Mouse (Mus musculus) liver, embryonic 16.5 days (tissue): ENCODE results near the gene Gm13275. TPM values are rescaled to one million over a fixed set of nuclear protein-coding genes. Genes with fewer than 3 reads are reported as not detected.
"Not testable (repeated sequence)": the region's sequence is repeated elsewhere in the genome, so short reads cannot be mapped to it uniquely, and the experiment has no call there.

ENCODE experiments used
- ATAC-seq: fragments of 200-750 bp; cut with Nextera tagmentation; 2 replicates; pipeline ENCODE4 v1.8.0; 2017; ENCODE audit warnings: low read depth, mild to moderate bottlenecking, moderate number of reproducible peaks, moderate library complexity
- H3K27ac ChIP-seq: fragments of 300-500 bp; sonication (generic); 2 replicates; pipeline ENCODE4 v1.5.1; 2014; ENCODE audit warnings: mild to moderate bottlenecking, low read length
- H3K27me3 ChIP-seq: fragments of 300-500 bp; sonication (generic); 2 replicates; pipeline ENCODE4 v1.6.1; 2014; ENCODE audit warnings: low read depth, low read length, mixed read lengths; ENCODE audit not compliant: control insufficient read depth, insufficient read depth
- H3K36me3 ChIP-seq: fragments of 300-500 bp; sonication (generic); 2 replicates; pipeline ENCODE4 v1.6.1; 2014; ENCODE audit warnings: mild to moderate bottlenecking; ENCODE audit not compliant: control insufficient read depth, insufficient read depth
- H3K4me1 ChIP-seq: fragments of 300-500 bp; sonication (generic); 2 replicates; pipeline ENCODE4 v1.6.1; 2014; ENCODE audit warnings: low read depth, low read length, mixed read lengths; ENCODE audit not compliant: control insufficient read depth
- H3K4me2 ChIP-seq: fragments of 300-500 bp; sonication (generic); 2 replicates; pipeline ENCODE4 v1.6.1; 2014; ENCODE audit warnings: low read depth, low read length, mixed read lengths
- H3K4me3 ChIP-seq: fragments of 300-500 bp; sonication (generic); 2 replicates; pipeline ENCODE4 v1.5.1; 2014; ENCODE audit warnings: low read depth, mild to moderate bottlenecking, low read length
- H3K9ac ChIP-seq: fragments of 300-500 bp; sonication (generic); 2 replicates; pipeline ENCODE4 v1.6.1; 2014; ENCODE audit warnings: low read depth, low read length
- H3K9me3 ChIP-seq: fragments of 300-500 bp; sonication (generic); replicated peaks from 2 replicates; pipeline ENCODE4 v1.6.1; 2016; ENCODE audit warnings: low read length; ENCODE audit not compliant: control insufficient read depth
- WGBS: fragments of 180-500 bp; shearing (Covaris S2); extraction: QIAGEN DNeasy Blood & Tissue Kit; methylation state at CpG from one replicate; pipeline ENCODE4 v1.1.7; 2014; ENCODE audit not compliant: insufficient replicate concordance; 5-methylcytosine and 5-hydroxymethylcytosine counted together
- polyA plus RNA-seq: library from polyadenylated mRNA; unstranded; fragments of >200 nt; fragmentation: Nextera tagmentation; extraction: Ambion mirVana; gene quantifications from 2 replicates; pipeline ENCODE4 v1.2.1, GENCODE M21; 2015

Gm13275 gene
- polyA plus RNA-seq, 1 experiment from 2014 or later: not detected

GRCm38 (mm10) chr4:88785409-88785808 is 8.9 kb upstream of the Gm13275 start, which contains the start of gene Gm13276:
TSS of gene Gm13276 (plus strand) at chr4:88785709.
- not testable (repeated sequence) for H3K27ac ChIP-seq, ATAC-seq, H3K9ac ChIP-seq, H3K4me2 ChIP-seq, H3K4me1 ChIP-seq, H3K4me3 ChIP-seq, H3K9me3 ChIP-seq, H3K27me3 ChIP-seq, H3K36me3 ChIP-seq
- no CpG with 5 or more reads among the region's 27 CpGs for WGBS

- H3K36me3 ChIP-seq, ATAC-seq, H3K9ac ChIP-seq, H3K4me2 ChIP-seq, H3K27ac ChIP-seq, H3K9me3 ChIP-seq, H3K27me3 ChIP-seq, H3K4me3 ChIP-seq, H3K4me1 ChIP-seq: not testable (repeated sequence)
- 0% methylated on average over 1 of the region's 28 CpGs for WGBS
These were observed 5.9 kb upstream of the Gm13275 start, which contains the start of gene Gm13277 for GRCm38 (mm10) chr4:88788402-88788801. TSS of gene Gm13277 (plus strand) at chr4:88788632.

DNA sequence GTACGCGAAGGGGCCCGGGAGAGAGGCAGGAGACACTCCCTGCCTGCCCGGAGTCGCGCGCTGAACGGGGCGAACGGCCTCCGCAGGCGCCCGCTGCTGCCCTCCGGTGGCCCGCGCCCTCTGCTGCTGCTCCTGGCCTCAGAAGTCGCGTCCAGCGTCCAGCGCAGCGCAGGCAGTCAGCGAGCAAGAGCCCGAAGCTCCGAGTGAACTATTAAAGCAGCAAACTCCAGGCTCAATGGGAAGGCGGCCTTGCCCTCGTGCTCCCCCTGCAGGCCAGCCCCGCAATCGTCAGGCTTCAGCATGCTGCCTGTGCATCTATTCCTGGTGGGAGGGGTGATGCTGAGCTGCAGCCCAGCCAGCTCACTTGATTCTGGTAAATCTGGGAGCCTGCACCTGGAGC is 3.0 kb upstream of the Gm13275 start, which contains the start of gene Gm13278:
TSS of gene Gm13278 (plus strand) at position 301 of the 400 bp plus-strand sequence.
- not testable (repeated sequence) for H3K4me3 ChIP-seq, ATAC-seq, H3K4me2 ChIP-seq

GRCm38 (mm10) chr4:88797097-88797496 is 2.8 kb downstream of the Gm13275 start, which contains the start of gene Gm13279:
TSS of gene Gm13279 (plus strand) at chr4:88797397.
- H3K36me3 ChIP-seq, H3K4me3 ChIP-seq, H3K27me3 ChIP-seq, H3K4me2 ChIP-seq, ATAC-seq, H3K9ac ChIP-seq, H3K27ac ChIP-seq, H3K4me1 ChIP-seq, H3K9me3 ChIP-seq: not testable (repeated sequence)
- no CpG with 5 or more reads among the region's 28 CpGs for WGBS

More for the DNA sequence above, 3.0 kb upstream of the Gm13275 start, which contains the start of gene Gm13278:
- not testable (repeated sequence) for H3K27me3 ChIP-seq, H3K27ac ChIP-seq, H3K36me3 ChIP-seq, H3K9ac ChIP-seq, H3K4me1 ChIP-seq, H3K9me3 ChIP-seq
- WGBS: no CpG with 5 or more reads among the region's 28 CpGs

GRCm38 (mm10) chr4:88799365-88799764 is 5.1 kb downstream of the Gm13275 start, which contains the start of gene Gm13285:
TSS of gene Gm13285 (plus strand) at chr4:88799665.
- H3K9me3 ChIP-seq, H3K9ac ChIP-seq, H3K27ac ChIP-seq, H3K27me3 ChIP-seq, H3K4me1 ChIP-seq, ATAC-seq, H3K4me2 ChIP-seq, H3K4me3 ChIP-seq, H3K36me3 ChIP-seq: not testable (repeated sequence)
- 20% methylated on average over 1 of the region's 7 CpGs for WGBS

DNA sequence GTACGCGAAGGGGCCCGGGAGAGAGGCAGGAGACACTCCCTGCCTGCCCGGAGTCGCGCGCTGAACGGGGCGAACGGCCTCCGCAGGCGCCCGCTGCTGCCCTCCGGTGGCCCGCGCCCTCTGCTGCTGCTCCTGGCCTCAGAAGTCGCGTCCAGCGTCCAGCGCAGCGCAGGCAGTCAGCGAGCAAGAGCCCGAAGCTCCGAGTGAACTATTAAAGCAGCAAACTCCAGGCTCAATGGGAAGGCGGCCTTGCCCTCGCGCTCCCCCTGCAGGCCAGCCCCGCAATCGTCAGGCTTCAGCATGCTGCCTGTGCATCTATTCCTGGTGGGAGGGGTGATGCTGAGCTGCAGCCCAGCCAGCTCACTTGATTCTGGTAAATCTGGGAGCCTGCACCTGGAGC is 8.7 kb downstream of the Gm13275 start, which contains the start of gene Gm13287:
TSS of gene Gm13287 (plus strand) at position 301 of the 400 bp plus-strand sequence.
- H3K27ac ChIP-seq, ATAC-seq, H3K27me3 ChIP-seq, H3K4me3 ChIP-seq, H3K36me3 ChIP-seq, H3K4me1 ChIP-seq, H3K9ac ChIP-seq, H3K9me3 ChIP-seq: not testable (repeated sequence)
- WGBS: no CpG with 5 or more reads among the region's 29 CpGs
- peak within 1 kb of the TSS; percentile 27; the same call in 1 of the 2 replicates for H3K4me2 ChIP-seq

- not testable (repeated sequence) for H3K4me3 ChIP-seq, H3K27me3 ChIP-seq, H3K4me1 ChIP-seq, H3K36me3 ChIP-seq, H3K4me2 ChIP-seq, H3K27ac ChIP-seq, H3K9me3 ChIP-seq, H3K9ac ChIP-seq, ATAC-seq
- WGBS: no CpG with 5 or more reads among the region's 8 CpGs
These were observed 10.9 kb downstream of the Gm13275 start, which contains the start of gene Gm13288 for GRCm38 (mm10) chr4:88805231-88805630. TSS of gene Gm13288 (plus strand) at chr4:88805531.

DNA sequence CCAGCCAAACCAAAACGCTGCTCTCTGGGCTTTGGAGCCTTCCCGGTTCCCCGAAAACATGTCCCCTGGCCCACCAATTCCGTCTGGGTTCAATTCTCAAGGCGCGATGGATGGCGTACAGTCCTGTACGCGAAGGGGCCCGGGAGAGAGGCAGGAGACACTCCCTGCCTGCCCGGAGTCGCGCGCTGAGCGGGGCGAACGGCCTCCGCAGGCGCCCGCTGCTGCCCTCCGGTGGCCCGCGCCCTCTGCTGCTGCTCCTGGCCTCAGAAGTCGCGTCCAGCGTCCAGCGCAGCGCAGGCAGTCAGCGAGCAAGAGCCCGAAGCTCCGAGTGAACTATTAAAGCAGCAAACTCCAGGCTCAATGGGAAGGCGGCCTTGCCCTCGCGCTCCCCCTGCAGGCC is 11.5 kb downstream of the Gm13275 start:
- H3K9me3 ChIP-seq, H3K9ac ChIP-seq, H3K27ac ChIP-seq, H3K4me1 ChIP-seq, H3K27me3 ChIP-seq, H3K36me3 ChIP-seq, H3K4me3 ChIP-seq, ATAC-seq, H3K4me2 ChIP-seq: not testable (repeated sequence)
- 0% methylated on average over 8 of the region's 34 CpGs for WGBS

GRCm38 (mm10) chr4:88815928-88816327 is 21.6 kb downstream of the Gm13275 start, which contains the start of gene Ifna7:
TSS of gene Ifna7 (plus strand) at chr4:88816228.
- H3K4me3 ChIP-seq: no peak within 1 kb of the TSS
- WGBS: 30% methylated on average over 3 of the region's 3 CpGs
- ATAC-seq: no peak
- H3K27me3 ChIP-seq: no peaks in the 10 kb centered on the region
- no peaks in the 10 kb centered on the region for H3K4me1 ChIP-seq
- no peaks in the 10 kb centered on the region for H3K36me3 ChIP-seq
- H3K4me2 ChIP-seq: no peak within 1 kb of the TSS
- no peak within 1 kb of the TSS for H3K9ac ChIP-seq
- no peaks in the 10 kb centered on the region for H3K9me3 ChIP-seq
- H3K27ac ChIP-seq: no peak within 1 kb of the TSS
